In the genomic region with DNA sequence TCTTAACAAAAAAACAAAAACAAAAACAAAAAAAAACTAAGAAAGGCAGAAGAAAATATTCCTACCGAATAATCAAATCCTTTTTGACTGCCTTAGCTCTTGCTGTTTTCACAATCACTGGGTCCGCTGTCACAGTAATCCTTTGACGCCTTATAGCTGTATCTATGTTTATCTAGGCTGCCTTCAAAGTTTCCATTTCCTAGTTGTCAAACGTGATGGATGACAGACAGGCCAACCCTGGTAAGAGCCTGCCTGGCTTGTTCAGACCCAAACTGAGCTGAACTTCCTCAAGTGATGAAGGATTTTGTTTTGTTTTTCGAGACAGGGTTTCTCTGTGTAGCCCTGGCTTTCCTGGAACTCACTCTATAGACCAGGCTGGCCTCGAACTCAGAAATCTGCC, we compare ENCODE assay signal across 10 mouse cellular contexts. TPM values are rescaled to one million over a fixed set of nuclear protein-coding genes. Genes with fewer than 3 reads are reported as not detected.
A peak's percentile ranks its signal among the peaks of the same experiment; 100 is the strongest.
DNase-seq lines count a peak whose midpoint lies in the region; ATAC-seq and TF ChIP-seq lines count a peak whose summit lies in the region.
"Had no signal": no experiment of that assay in that cellular context is flagged by ENCODE, and none has a peak within 500 bp of the region (broad histone marks: within the 10 kb centered on the region; RNA-seq: fewer than 3 reads in every experiment).

No protein-coding gene starts in this region.

- TF ChIP-seq CTCF in gastrocnemius, adult 2 months (IDR thresholded peaks at IDR 0.05) = no peak
- TF ChIP-seq CTCF in liver, adult 2 months (IDR thresholded peaks at IDR 0.05; ENCODE audit: low read depth, low read length) = no peak

- peak overlapping the region; percentile 82 for H3K4me3 ChIP-seq in gastrocnemius, adult 2 months
- no peak overlapping the region for H3K4me3 ChIP-seq in liver, adult 2 months (ENCODE audit: insufficient read depth, low read depth, low read length)
- no peak overlapping the region for H3K4me3 ChIP-seq in liver, embryonic 13.5 days (replicated peaks)

- ATAC-seq in liver, embryonic 13.5 days (ENCODE audit: low read depth) = no peak
- no peak for ATAC-seq in erythroid progenitor cell, adult 5-6 weeks (replicated peaks; ENCODE audit: low FRiP score, poor library complexity, severe bottlenecking)

- H3K4me1 ChIP-seq in liver, adult 2 months (ENCODE audit: control insufficient read depth, insufficient read depth, low read length) = peaks cover 18% of the 10 kb centered on the region; the same call in 1 of the 2 replicates
- H3K4me1 ChIP-seq in liver, embryonic 13.5 days (replicated peaks) = peaks cover 52% of the 10 kb centered on the region

- no peak overlapping the region for H3K9ac ChIP-seq in liver, adult 2 months (ENCODE audit: low read depth, low read length)
- H3K9ac ChIP-seq in liver, embryonic 13.5 days = no peak overlapping the region

- peaks cover 2% of the 10 kb centered on the region; the same call in 1 of the 2 replicates for H3K36me3 ChIP-seq in liver, adult 2 months (ENCODE audit: control insufficient read depth, insufficient read depth, low read length)
- H3K36me3 ChIP-seq in liver, embryonic 13.5 days = no peaks in the 10 kb centered on the region
- H3K36me3 ChIP-seq: limb, embryonic 15.5 days; neural tube, embryonic 12.5 days had no signal

- 38% methylated on average over 6 of the region's 6 CpGs for WGBS in liver, adult 2 months
- WGBS in liver, embryonic 13.5 days (ENCODE audit: insufficient replicate concordance) = 24% methylated on average over 6 of the region's 6 CpGs

- TF ChIP-seq POLR2A in liver, adult 2 months (IDR thresholded peaks at IDR 0.05; ENCODE audit: extremely low read depth, insufficient read depth, low read length) = no peak

- intact Hi-C loops in gastrocnemius, adult 2 months (cut with DNase I) = no loop called here

- DNase-seq in gastrocnemius, adult 2 months = no peak
- no peak for DNase-seq in gastrocnemius, postnatal 25 days
- no peak for DNase-seq in liver, adult 2 months (ENCODE audit: extremely low read depth, low read depth, low spot score)
- DNase-seq in liver = no peak
- DNase-seq in CD4-positive helper T cell, adult 2 months (ENCODE audit: low read depth, low spot score) = peak; percentile 27
- DNase-seq in liver, embryonic 13.5 days = no peak
- DNase-seq in right cerebral cortex, postnatal 4 days = no peak

- H3K27ac ChIP-seq in gastrocnemius, adult 2 months = peak overlapping the region; percentile 99
- 0 out of 2 replicates have a peak overlapping the region, but pooled peaks have one; percentile 14 for H3K27ac ChIP-seq in liver, adult 2 months (replicated peaks; ENCODE audit: insufficient read depth, low read depth, low read length)
- H3K27ac ChIP-seq in liver, embryonic 13.5 days = peak overlapping the region; percentile 82

- no peaks in the 10 kb centered on the region for H3K9me3 ChIP-seq in liver, embryonic 13.5 days (replicated peaks)
- H3K9me3 ChIP-seq: limb, embryonic 15.5 days; neural tube, embryonic 12.5 days had no signal

- H3K27me3 ChIP-seq in liver, adult 2 months (ENCODE audit: control insufficient read depth, insufficient read depth, low read length) = no peaks in the 10 kb centered on the region
- H3K27me3 ChIP-seq in liver, embryonic 13.5 days = no peaks in the 10 kb centered on the region
- H3K27me3 ChIP-seq: limb, embryonic 15.5 days; neural tube, embryonic 12.5 days had no signal

- peaks cover 20% of the 10 kb centered on the region; the same call in 1 of the 2 replicates for H3K79me2 ChIP-seq in liver, adult 2 months (ENCODE audit: control insufficient read depth, insufficient read depth, low read length)

- H3K4me2 ChIP-seq in liver, embryonic 13.5 days = peak overlapping the region; percentile 86; the same call in 1 of the 2 replicates

RNA-seq across cellular contexts. Expression of a gene that starts 0.7 kb away (rescaled TPM):
- 1,000 to 10,000 TPM; 1,079 to 1,367 TPM for total RNA-seq in gastrocnemius, adult 2 months (2021)
- total RNA-seq in gastrocnemius, postnatal 25 days (2021) = 1,000 to 10,000 TPM in 1 of 2 experiments, 100 to 1,000 TPM in 1; 832 to 1,031 TPM
- total RNA-seq in liver, adult 2 months (2014; rRNA removed) = 219 and 229 TPM in 2 replicates
- 158 and 175 TPM in 2 replicates for polyA plus RNA-seq in liver, adult 2 months (2012; rRNA removed)
- polyA plus RNA-seq in liver, embryonic 13.5 days (2015; fragmentation: Nextera tagmentation; extraction: Ambion mirVana) = 51.1 and 58.7 TPM in 2 replicates
- 0.36 and 5.0 TPM in 2 replicates for total RNA-seq in erythroid progenitor cell, adult 5-6 weeks (2015; ENCODE audit: low replicate concordance)
- total RNA-seq in erythroid progenitor cell, adult 5-6 weeks (2017; ENCODE audit: low replicate concordance) = 5.7 and 7.8 TPM in 2 replicates

RNA-seq across cellular contexts. Expression of a gene that starts 1.1 kb away (rescaled TPM):
- total RNA-seq in gastrocnemius, adult 2 months (2021) = 1 to 10 TPM; 3.7 to 5.1 TPM
- 1 to 10 TPM; 3.6 to 4.7 TPM for total RNA-seq in gastrocnemius, postnatal 25 days (2021)
- 1.4 and 2.6 TPM in 2 replicates for total RNA-seq in liver, adult 2 months (2014; rRNA removed)
- 0.19 and 0.26 TPM in 2 replicates for polyA plus RNA-seq in liver, adult 2 months (2012; rRNA removed)
- 27.8 and 30.4 TPM in 2 replicates for polyA plus RNA-seq in liver, embryonic 13.5 days (2015; fragmentation: Nextera tagmentation; extraction: Ambion mirVana)
- total RNA-seq in erythroid progenitor cell, adult 5-6 weeks (2015; ENCODE audit: low replicate concordance) = 1.4 and 15.5 TPM in 2 replicates
- total RNA-seq in erythroid progenitor cell, adult 5-6 weeks (2017; ENCODE audit: low replicate concordance) = 1.4 and 8.2 TPM in 2 replicates

Comparison
In these comparisons a context has a peak if more than half of its experiments do, and no peak if none do; other contexts are left out.
1. H3K27ac ChIP-seq: peak in every context shown above with its lines; median percentile 99 in gastrocnemius, adult 2 months; 82 in liver, embryonic 13.5 days; 14 in liver, adult 2 months.
2. RNA of a gene that starts 0.7 kb away (total RNA-seq): 1,079 to 1,367 TPM in gastrocnemius, adult 2 months, 832 to 1,031 TPM in gastrocnemius, postnatal 25 days and 219 to 229 TPM in liver, adult 2 months; 0.36 to 7.8 TPM in erythroid progenitor cell, adult 5-6 weeks; every median in the first group is over 10 times any median in the second.